Mouse (Mus musculus) liver, embryonic 15.5 days (tissue): Measurements from ENCODE around the gene Fancc. TPM values are rescaled to one million over a fixed set of nuclear protein-coding genes. Genes with fewer than 3 reads are reported as not detected.

ENCODE experiments used
- ATAC-seq: fragments of 200-750 bp; cut with Nextera tagmentation; 2 replicates; pipeline ENCODE4 v1.8.0; 2017; ENCODE audit warnings: moderate number of reproducible peaks, mild to moderate bottlenecking, moderate library complexity; ENCODE audit not compliant: insufficient read depth
- H3K27ac ChIP-seq: fragments of 300-500 bp; sonication (generic); replicated peaks from 2 replicates; pipeline ENCODE4 v1.5.1; 2015; ENCODE audit warnings: mild to moderate bottlenecking, inconsistent platforms
- H3K27me3 ChIP-seq: fragments of 300-500 bp; sonication (generic); 2 replicates; pipeline ENCODE4 v1.6.1; 2015; ENCODE audit warnings: mild to moderate bottlenecking, inconsistent platforms
- H3K36me3 ChIP-seq: fragments of 300-500 bp; sonication (generic); replicated peaks from 2 replicates; pipeline ENCODE4 v1.6.1; 2015; ENCODE audit warnings: moderate library complexity, mild to moderate bottlenecking, inconsistent platforms
- H3K4me1 ChIP-seq: fragments of 300-500 bp; sonication (generic); replicated peaks from 2 replicates; pipeline ENCODE4 v1.6.1; 2015; ENCODE audit warnings: inconsistent platforms
- H3K4me2 ChIP-seq: fragments of 300-500 bp; sonication (generic); 2 replicates; pipeline ENCODE4 v1.6.1; 2015; ENCODE audit warnings: moderate library complexity, mild to moderate bottlenecking, inconsistent platforms
- H3K4me3 ChIP-seq: fragments of 300-500 bp; sonication (generic); replicated peaks from 2 replicates; pipeline ENCODE4 v1.5.1; 2015; ENCODE audit warnings: mild to moderate bottlenecking, inconsistent platforms
- H3K9ac ChIP-seq: fragments of 300-500 bp; sonication (generic); 2 replicates; pipeline ENCODE4 v1.6.1; 2015; ENCODE audit warnings: moderate library complexity, mild to moderate bottlenecking, inconsistent platforms
- H3K9me3 ChIP-seq: fragments of 300-500 bp; sonication (generic); replicated peaks from 2 replicates; pipeline ENCODE4 v1.6.1; 2016; ENCODE audit warnings: inconsistent platforms
- WGBS: fragments of 180-500 bp; shearing (Covaris S2); methylation state at CpG from one replicate; pipeline ENCODE4 v1.1.7; 2015; ENCODE audit warnings: mixed read lengths; ENCODE audit not compliant: insufficient replicate concordance; 5-methylcytosine and 5-hydroxymethylcytosine counted together
- polyA plus RNA-seq: library from polyadenylated mRNA; unstranded; fragments of >200 nt; fragmentation: Nextera tagmentation; extraction: Ambion mirVana; gene quantifications from 2 replicates; pipeline ENCODE4 v1.2.1, GENCODE M21; 2015

Gene Fancc
- polyA plus RNA-seq, 1 experiment from 2014 or later, result 8.2 TPM

DNA sequence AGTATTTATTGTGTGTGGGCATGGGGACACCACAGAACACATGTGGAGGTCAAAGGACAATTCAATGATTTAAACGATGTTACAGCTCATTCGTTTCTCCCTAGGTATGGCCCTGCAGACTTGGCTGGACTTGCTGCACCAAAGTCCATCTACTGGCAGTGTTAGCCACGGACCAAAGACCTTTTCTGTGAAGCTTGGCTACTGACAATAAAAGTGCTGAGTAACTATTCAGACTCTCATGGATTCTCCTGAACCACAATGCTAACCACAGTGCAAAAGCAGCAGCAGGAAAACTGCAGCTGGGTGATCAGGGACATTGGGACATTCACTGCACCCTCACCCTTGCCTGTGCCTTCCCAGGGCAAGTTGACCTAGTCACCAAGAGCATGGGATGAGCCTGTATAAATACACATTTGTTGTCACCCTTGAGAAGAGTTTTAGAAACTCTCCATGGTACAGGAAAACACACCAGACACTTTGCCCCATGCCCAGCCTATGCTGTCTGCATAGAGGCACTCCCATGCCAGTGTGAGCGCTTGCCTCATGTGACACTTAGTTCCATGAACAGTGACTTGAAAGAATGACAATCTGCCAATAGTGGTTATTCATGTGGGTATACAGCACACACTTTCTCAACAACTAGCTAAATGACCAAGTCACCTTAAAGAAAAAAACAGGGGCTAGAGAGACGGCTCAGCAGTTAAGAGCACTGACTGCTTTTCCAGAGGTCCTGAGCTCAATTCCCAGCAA lies 151.4 kb downstream of the Fancc start:
- Histone ChIP-seq H3K4me3 (no peak overlapping the region), H3K4me1 (0 out of 2 replicates have a peak, but pooled peaks cover 4% of the 10 kb centered on the region), H3K9me3 (no peaks in the 10 kb centered on the region), H3K27ac (no peak overlapping the region), H3K4me2 (no peak overlapping the region), H3K9ac (no peak overlapping the region), H3K36me3 (no peaks in the 10 kb centered on the region), H3K27me3 (no peaks in the 10 kb centered on the region)
- 64% methylated on average over 5 of the region's 5 CpGs for WGBS
- ATAC-seq, result no peak

DNA sequence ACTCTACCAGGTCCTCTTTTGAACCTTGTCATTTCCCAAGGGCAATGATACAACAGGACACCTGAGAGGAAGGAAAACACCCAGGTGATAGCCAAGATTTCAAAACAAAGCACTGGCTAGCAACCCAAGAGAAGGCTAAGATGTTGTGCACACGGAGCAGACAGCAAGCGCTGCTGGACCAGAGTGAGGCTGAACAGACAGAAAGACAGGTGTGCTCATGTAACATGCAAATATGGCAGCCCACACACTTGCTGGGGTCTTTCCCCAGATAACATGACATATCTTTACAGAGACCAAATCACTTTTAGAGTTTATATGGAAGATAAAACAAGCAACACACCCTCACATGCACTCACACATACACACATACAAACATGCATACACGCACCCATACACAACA lies 152.6 kb downstream of the Fancc start:
- WGBS, result 79% methylated on average over 3 of the region's 3 CpGs
- no peaks in the 10 kb centered on the region for H3K27me3 ChIP-seq

DNA sequence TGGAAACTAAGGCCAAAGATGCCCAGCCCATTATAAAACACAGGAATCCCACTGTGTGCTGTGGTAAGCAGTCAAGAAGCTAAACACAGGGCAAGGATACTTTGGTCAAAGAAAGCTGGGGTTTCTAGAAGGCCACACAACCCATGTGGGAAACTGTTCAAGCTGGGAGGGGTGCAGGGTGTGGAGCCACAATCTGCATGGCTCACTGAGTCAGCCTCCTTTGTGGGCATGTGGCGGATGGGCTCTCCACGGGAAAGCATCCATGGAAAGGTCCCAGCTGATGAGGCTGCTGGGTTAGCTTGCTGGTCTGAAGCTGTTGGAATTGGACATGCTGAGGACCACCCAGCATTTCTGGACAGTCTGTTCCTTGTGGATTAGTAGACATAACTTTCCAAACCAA lies 154.3 kb downstream of the Fancc start:
- WGBS, result 77% methylated on average over 2 of the region's 2 CpGs
- no peaks in the 10 kb centered on the region for H3K9me3 ChIP-seq
- no peak overlapping the region for H3K9ac ChIP-seq
- H3K27me3 ChIP-seq, result no peaks in the 10 kb centered on the region
- H3K36me3 ChIP-seq, result no peaks in the 10 kb centered on the region
- H3K27ac ChIP-seq, result no peak overlapping the region
- no peak overlapping the region for H3K4me2 ChIP-seq
- no peak for ATAC-seq
- H3K4me3 ChIP-seq, result no peak overlapping the region
- no peaks in the 10 kb centered on the region for H3K4me1 ChIP-seq

More for the DNA sequence above, 152.6 kb downstream of the Fancc start:
- H3K4me2 ChIP-seq, result no peak overlapping the region
- no peaks in the 10 kb centered on the region for H3K9me3 ChIP-seq
- no peak overlapping the region for H3K4me3 ChIP-seq
- ATAC-seq, result no peak
- H3K36me3 ChIP-seq, result no peaks in the 10 kb centered on the region
- no peak overlapping the region for H3K9ac ChIP-seq
- 0 out of 2 replicates have a peak, but pooled peaks cover 4% of the 10 kb centered on the region for H3K4me1 ChIP-seq
- no peak overlapping the region for H3K27ac ChIP-seq

- H3K4me3 ChIP-seq, result no peak overlapping the region
- H3K4me1 ChIP-seq, result no peaks in the 10 kb centered on the region
- H3K9ac ChIP-seq, result no peak overlapping the region
- ATAC-seq, result no peak
- H3K36me3 ChIP-seq, result no peaks in the 10 kb centered on the region
- H3K9me3 ChIP-seq, result no peaks in the 10 kb centered on the region
- H3K27me3 ChIP-seq, result no peaks in the 10 kb centered on the region
- 76% methylated on average over 4 of the region's 4 CpGs for WGBS
- H3K4me2 ChIP-seq, result no peak overlapping the region
- no peak overlapping the region for H3K27ac ChIP-seq
These were observed 157.1 kb downstream of the Fancc start for GRCm38 (mm10) chr13:63339946-63340345.

DNA sequence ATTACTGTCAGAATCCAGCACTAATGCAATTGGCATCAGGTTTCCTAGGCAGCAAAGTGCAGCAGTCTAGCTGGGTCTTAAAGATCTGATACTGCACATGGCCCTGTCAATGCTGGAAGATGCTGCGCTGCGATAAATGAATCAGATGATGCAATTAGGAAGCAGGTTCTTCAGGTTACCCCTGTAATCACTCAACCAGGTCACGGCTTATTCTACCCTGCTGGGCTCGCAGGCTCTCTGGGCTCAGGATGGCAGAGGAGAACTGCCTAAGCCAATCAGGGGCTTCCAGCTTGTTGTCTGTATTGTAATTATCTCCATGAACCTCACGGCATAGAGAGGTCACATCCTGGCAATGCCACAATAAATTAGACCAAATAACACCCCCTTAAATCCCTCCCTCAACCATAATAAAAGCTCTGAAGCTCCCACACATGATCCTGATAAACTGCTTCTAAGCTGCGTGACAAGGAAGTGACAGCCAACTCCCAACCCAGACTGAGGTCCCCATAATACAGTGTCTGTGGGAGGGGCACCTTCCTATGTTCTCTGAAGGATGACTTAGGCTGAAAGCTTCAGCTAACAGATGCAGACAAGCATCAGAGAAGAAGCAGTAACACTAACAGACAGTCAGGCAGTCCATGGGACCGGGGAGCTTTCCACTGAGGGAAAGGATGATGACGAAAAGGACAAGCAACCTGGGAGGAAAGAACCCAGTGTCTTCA lies 159.7 kb downstream of the Fancc start:
- Histone ChIP-seq H3K27me3 (no peaks in the 10 kb centered on the region), H3K27ac (no peak overlapping the region), H3K4me1 (no peaks in the 10 kb centered on the region), H3K9me3 (no peaks in the 10 kb centered on the region), H3K4me3 (no peak overlapping the region), H3K36me3 (no peaks in the 10 kb centered on the region), H3K4me2 (no peak overlapping the region), H3K9ac (no peak overlapping the region)
- ATAC-seq, result no peak
- WGBS, result 68% methylated on average over 8 of the region's 8 CpGs

DNA sequence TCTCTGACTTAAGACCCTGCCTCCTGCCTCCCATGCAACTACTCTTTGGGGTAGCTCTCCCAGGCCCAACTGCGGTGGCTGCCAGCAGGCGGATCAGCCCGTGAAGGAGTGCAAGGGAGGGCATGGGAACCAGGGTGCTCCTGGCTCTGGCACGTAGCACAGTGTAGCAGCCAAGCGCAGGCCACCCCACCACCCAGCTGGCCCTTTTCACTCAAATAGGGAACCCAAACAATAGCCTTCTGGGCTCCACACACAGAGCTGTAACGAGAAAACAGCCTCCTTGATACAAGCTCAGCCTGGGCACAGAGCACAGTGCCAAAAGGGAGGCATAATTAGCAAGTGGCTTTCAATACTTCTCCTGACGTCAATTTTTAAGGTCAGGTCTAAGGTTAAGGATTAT lies 160.7 kb downstream of the Fancc start:
- Histone ChIP-seq H3K36me3 (no peaks in the 10 kb centered on the region), H3K27me3 (no peaks in the 10 kb centered on the region), H3K9me3 (no peaks in the 10 kb centered on the region), H3K4me2 (no peak overlapping the region), H3K9ac (no peak overlapping the region), H3K4me3 (no peak overlapping the region), H3K4me1 (no peaks in the 10 kb centered on the region), H3K27ac (no peak overlapping the region)
- 73% methylated on average over 7 of the region's 7 CpGs for WGBS
- ATAC-seq, result no peak

- no peak overlapping the region for H3K27ac ChIP-seq
- WGBS, result 59% methylated on average over 4 of the region's 4 CpGs
These were observed 161.5 kb downstream of the Fancc start for GRCm38 (mm10) chr13:63335421-63336134.

GRCm38 (mm10) chr13:63332576-63333300 lies 164.3 kb downstream of the Fancc start:
- ATAC-seq, result no peak
- WGBS, result 39% methylated on average over 4 of the region's 4 CpGs

More at GRCm38 (mm10) chr13:63335421-63336134, 161.5 kb downstream of the Fancc start:
- no peaks in the 10 kb centered on the region for H3K27me3 ChIP-seq
- H3K4me1 ChIP-seq, result no peaks in the 10 kb centered on the region
- no peak overlapping the region for H3K4me2 ChIP-seq
- no peaks in the 10 kb centered on the region for H3K36me3 ChIP-seq
- H3K9ac ChIP-seq, result no peak overlapping the region
- no peaks in the 10 kb centered on the region for H3K9me3 ChIP-seq
- ATAC-seq, result no peak
- no peak overlapping the region for H3K4me3 ChIP-seq

GRCm38 (mm10) chr13:63331379-63331778 lies 165.7 kb downstream of the Fancc start:
- Histone ChIP-seq H3K36me3 (no peaks in the 10 kb centered on the region), H3K9ac (no peak overlapping the region), H3K9me3 (no peaks in the 10 kb centered on the region), H3K4me2 (no peak overlapping the region), H3K4me3 (no peak overlapping the region), H3K27me3 (no peaks in the 10 kb centered on the region), H3K4me1 (no peaks in the 10 kb centered on the region), H3K27ac (no peak overlapping the region)
- 43% methylated on average over 4 of the region's 4 CpGs for WGBS
- ATAC-seq, result no peak

More at GRCm38 (mm10) chr13:63332576-63333300, 164.3 kb downstream of the Fancc start:
- no peak overlapping the region for H3K4me2 ChIP-seq
- no peaks in the 10 kb centered on the region for H3K9me3 ChIP-seq
- no peak overlapping the region for H3K4me3 ChIP-seq
- no peaks in the 10 kb centered on the region for H3K27me3 ChIP-seq
- H3K4me1 ChIP-seq, result no peaks in the 10 kb centered on the region
- H3K9ac ChIP-seq, result no peak overlapping the region
- H3K27ac ChIP-seq, result no peak overlapping the region
- no peaks in the 10 kb centered on the region for H3K36me3 ChIP-seq

- Histone ChIP-seq H3K4me3 (no peak overlapping the region), H3K9me3 (no peaks in the 10 kb centered on the region), H3K4me2 (no peak overlapping the region), H3K27me3 (no peaks in the 10 kb centered on the region), H3K36me3 (no peaks in the 10 kb centered on the region), H3K9ac (no peak overlapping the region), H3K4me1 (peaks cover 2% of the 10 kb centered on the region), H3K27ac (no peak overlapping the region)
- WGBS, result 61% methylated on average over 9 of the region's 9 CpGs
- ATAC-seq, result no peak
These were observed 166.7 kb downstream of the Fancc start for GRCm38 (mm10) chr13:63330236-63330860.
